Mouse (Mus musculus): ENCODE measurements at regions not wholly inside any gene's neighbourhood (a gene's known extent, or its start where the extent isn't known, plus 50 kb on each side); places are given as distances from the start of the nearest gene placed in this dataset.

- Histone ChIP-seq H3K27me3 (ENCODE audit: control insufficient read depth, insufficient read depth, low read length) (no peaks in the 10 kb centered on the region), H3K36me3 (ENCODE audit: control insufficient read depth, insufficient read depth, low read length) (no peaks in the 10 kb centered on the region), H3K27ac (no peak overlapping the region), H3K79me2 (replicated peaks; ENCODE audit: control insufficient read depth, insufficient read depth, low read length) (no peaks in the 10 kb centered on the region), H3K4me1 (ENCODE audit: control insufficient read depth, insufficient read depth, low read length) (peaks cover 4% of the 10 kb centered on the region), H3K9ac (ENCODE audit: low read depth, low read length) (no peak overlapping the region), H3K4me3 (no peak overlapping the region)
- TF ChIP-seq POLR2A (IDR thresholded peaks at IDR 0.05; ENCODE audit: insufficient read depth, low read depth, low read length) (no peak), CTCF (IDR thresholded peaks at IDR 0.05) (no peak), EP300 (IDR thresholded peaks at IDR 0.05; ENCODE audit: insufficient read depth, low read depth, low read length) (no peak)
- no peak for DNase-seq
- 86% methylated on average over 5 of the region's 5 CpGs for WGBS
- intact Hi-C loops (cut with DNase I): no loop called here
Observed at GRCm38 (mm10) chr2:160485515-160485914, 118.7 kb upstream of the Mafb start.

GRCm38 (mm10) chr2:160499726-160500125 is 132.9 kb upstream of the Mafb start:
- TF ChIP-seq CTCF (IDR thresholded peaks at IDR 0.05) (no peak), EP300 (IDR thresholded peaks at IDR 0.05; ENCODE audit: insufficient read depth, low read depth, low read length) (no peak), POLR2A (IDR thresholded peaks at IDR 0.05; ENCODE audit: insufficient read depth, low read depth, low read length) (no peak)
- H3K4me1 ChIP-seq (ENCODE audit: control insufficient read depth, insufficient read depth, low read length): peaks cover 1% of the 10 kb centered on the region
- no peak for DNase-seq
- WGBS: 23% methylated on average over 1 of the region's 1 CpGs
- H3K79me2 ChIP-seq (replicated peaks; ENCODE audit: control insufficient read depth, insufficient read depth, low read length): no peaks in the 10 kb centered on the region
- no peak overlapping the region for H3K27ac ChIP-seq
- no peaks in the 10 kb centered on the region for H3K36me3 ChIP-seq (ENCODE audit: control insufficient read depth, insufficient read depth, low read length)
- no peak overlapping the region for H3K9ac ChIP-seq (ENCODE audit: low read depth, low read length)
- intact Hi-C loops (cut with DNase I): no loop called here
- H3K4me3 ChIP-seq: no peak overlapping the region
- H3K27me3 ChIP-seq (ENCODE audit: control insufficient read depth, insufficient read depth, low read length): no peaks in the 10 kb centered on the region

- H3K36me3 ChIP-seq (ENCODE audit: control insufficient read depth, insufficient read depth, low read length): no peaks in the 10 kb centered on the region
- 38% methylated on average over 2 of the region's 2 CpGs for WGBS
- TF ChIP-seq POLR2A (IDR thresholded peaks at IDR 0.05; ENCODE audit: insufficient read depth, low read depth, low read length): no peak
- no peak for TF ChIP-seq EP300 (IDR thresholded peaks at IDR 0.05; ENCODE audit: insufficient read depth, low read depth, low read length)
- no peak for TF ChIP-seq CTCF (IDR thresholded peaks at IDR 0.05)
- H3K27ac ChIP-seq: no peak overlapping the region
- peak in 1 of 2 experiments; percentile 9 for DNase-seq
- H3K4me3 ChIP-seq: no peak overlapping the region
- no peaks in the 10 kb centered on the region for H3K79me2 ChIP-seq (replicated peaks; ENCODE audit: control insufficient read depth, insufficient read depth, low read length)
- intact Hi-C loops (cut with DNase I): no loop called here
- peaks cover 1% of the 10 kb centered on the region for H3K4me1 ChIP-seq (ENCODE audit: control insufficient read depth, insufficient read depth, low read length)
- H3K27me3 ChIP-seq (ENCODE audit: control insufficient read depth, insufficient read depth, low read length): no peaks in the 10 kb centered on the region
- no peak overlapping the region for H3K9ac ChIP-seq (ENCODE audit: low read depth, low read length)
Observed at GRCm38 (mm10) chr2:160502901-160503300, 136.0 kb upstream of the Mafb start.

- TF ChIP-seq POLR2A (IDR thresholded peaks at IDR 0.05; ENCODE audit: insufficient read depth, low read depth, low read length) (no peak), CTCF (IDR thresholded peaks at IDR 0.05) (no peak), EP300 (IDR thresholded peaks at IDR 0.05; ENCODE audit: insufficient read depth, low read depth, low read length) (no peak)
Observed at GRCm38 (mm10) chr2:160503597-160504393, 136.9 kb upstream of the Mafb start.

GRCm38 (mm10) chr2:160504394-160504657 is 137.5 kb upstream of the Mafb start:
- Histone ChIP-seq H3K27ac (no peak overlapping the region), H3K27me3 (ENCODE audit: control insufficient read depth, insufficient read depth, low read length) (no peaks in the 10 kb centered on the region), H3K9ac (ENCODE audit: low read depth, low read length) (no peak overlapping the region), H3K4me3 (no peak overlapping the region), H3K79me2 (replicated peaks; ENCODE audit: control insufficient read depth, insufficient read depth, low read length) (no peaks in the 10 kb centered on the region), H3K36me3 (ENCODE audit: control insufficient read depth, insufficient read depth, low read length) (no peaks in the 10 kb centered on the region), H3K4me1 (ENCODE audit: control insufficient read depth, insufficient read depth, low read length) (peaks cover 1% of the 10 kb centered on the region)
- DNase-seq: no peak
- WGBS: 92% methylated on average over 4 of the region's 4 CpGs
- intact Hi-C loops (cut with DNase I): no loop called here
- TF ChIP-seq POLR2A (IDR thresholded peaks at IDR 0.05; ENCODE audit: insufficient read depth, low read depth, low read length) (no peak), EP300 (IDR thresholded peaks at IDR 0.05; ENCODE audit: insufficient read depth, low read depth, low read length) (no peak), CTCF (IDR thresholded peaks at IDR 0.05) (no peak)

More at GRCm38 (mm10) chr2:160503597-160504393, 136.9 kb upstream of the Mafb start:
- Histone ChIP-seq H3K4me1 (ENCODE audit: control insufficient read depth, insufficient read depth, low read length) (peaks cover 1% of the 10 kb centered on the region), H3K79me2 (replicated peaks; ENCODE audit: control insufficient read depth, insufficient read depth, low read length) (no peaks in the 10 kb centered on the region), H3K36me3 (ENCODE audit: control insufficient read depth, insufficient read depth, low read length) (no peaks in the 10 kb centered on the region), H3K4me3 (no peak overlapping the region), H3K27me3 (ENCODE audit: control insufficient read depth, insufficient read depth, low read length) (no peaks in the 10 kb centered on the region), H3K27ac (no peak overlapping the region), H3K9ac (ENCODE audit: low read depth, low read length) (no peak overlapping the region)
- no peak for DNase-seq
- intact Hi-C loops (cut with DNase I): no loop called here
- 86% methylated on average over 16 of the region's 16 CpGs for WGBS

- no peak for TF ChIP-seq CTCF (IDR thresholded peaks at IDR 0.05)
- TF ChIP-seq POLR2A (IDR thresholded peaks at IDR 0.05; ENCODE audit: insufficient read depth, low read depth, low read length): no peak
- no peak for TF ChIP-seq EP300 (IDR thresholded peaks at IDR 0.05; ENCODE audit: insufficient read depth, low read depth, low read length)
- no peak overlapping the region for H3K4me3 ChIP-seq
- intact Hi-C loops (cut with DNase I): no loop called here
- no peaks in the 10 kb centered on the region for H3K27me3 ChIP-seq (ENCODE audit: control insufficient read depth, insufficient read depth, low read length)
- no peak overlapping the region for H3K27ac ChIP-seq
- no peak for DNase-seq
- no peaks in the 10 kb centered on the region for H3K36me3 ChIP-seq (ENCODE audit: control insufficient read depth, insufficient read depth, low read length)
- no peaks in the 10 kb centered on the region for H3K79me2 ChIP-seq (replicated peaks; ENCODE audit: control insufficient read depth, insufficient read depth, low read length)
- H3K4me1 ChIP-seq (ENCODE audit: control insufficient read depth, insufficient read depth, low read length): peaks cover 3% of the 10 kb centered on the region
- WGBS: 80% methylated on average over 9 of the region's 9 CpGs
- no peak overlapping the region for H3K9ac ChIP-seq (ENCODE audit: low read depth, low read length)
Observed at GRCm38 (mm10) chr2:160507371-160507770, 138.3 kb upstream of the Top1 start.
